Mouse (Mus musculus): ENCODE results near the gene Gm30083. TPM values are rescaled to one million over a fixed set of nuclear protein-coding genes. Genes with fewer than 3 reads are reported as not detected.
A peak's percentile ranks its signal among the peaks of the same experiment; 100 is the strongest.

The Gm30083 gene
- total RNA-seq (2021), result not detected
- long read RNA-seq, experiment 1, result 0 reads
- long read RNA-seq, experiment 2, result 0 reads

GRCm38 (mm10) chr14:34015063-34015462 is at the start of gene Gm30083:
TSS of gene Gm30083 (minus strand) at chr14:34015182.
- DNase-seq, result no peak

- DNase-seq, result no peak
These were observed 37.5 kb upstream of the Gm30083 start, which contains the start of gene Antxrl for GRCm38 (mm10) chr14:34052516-34052915. TSS of gene Antxrl (plus strand) at chr14:34052707.

GRCm38 (mm10) chr14:34050101-34050779 is 35.3 kb upstream of the Gm30083 start:
- no peak for DNase-seq

- no peak for DNase-seq
These were observed 28.4 kb upstream of the Gm30083 start for GRCm38 (mm10) chr14:34043341-34043740.

- DNase-seq, result no peak
These were observed 26.3 kb upstream of the Gm30083 start for GRCm38 (mm10) chr14:34041241-34041640.

GRCm38 (mm10) chr14:34033841-34034610 is 19.0 kb upstream of the Gm30083 start:
- DNase-seq, result peak; percentile 7

GRCm38 (mm10) chr14:34026710-34027109 is 11.7 kb upstream of the Gm30083 start:
- DNase-seq, result no peak

- no peak for DNase-seq
These were observed 2.0 kb upstream of the Gm30083 start for GRCm38 (mm10) chr14:34016938-34017337.

- DNase-seq, result no peak
These were observed 1.4 kb upstream of the Gm30083 start, which contains the start of gene Gm5460 for GRCm38 (mm10) chr14:34016381-34016780. TSS of gene Gm5460 (plus strand) at chr14:34016758.

- no peak for DNase-seq
These were observed 12.6 kb downstream of the Gm30083 start for GRCm38 (mm10) chr14:34002358-34002757.

GRCm38 (mm10) chr14:34001445-34001844 is 13.5 kb downstream of the Gm30083 start:
- no peak for DNase-seq

GRCm38 (mm10) chr14:34000076-34000475 is 14.9 kb downstream of the Gm30083 start:
- DNase-seq, result no peak

- no peak for DNase-seq
These were observed 17.6 kb downstream of the Gm30083 start for GRCm38 (mm10) chr14:33997427-33997826.

- no peak for DNase-seq
These were observed 21.3 kb downstream of the Gm30083 start for GRCm38 (mm10) chr14:33993521-33994289.

- DNase-seq, result no peak
These were observed 21.9 kb downstream of the Gm30083 start for GRCm38 (mm10) chr14:33993051-33993450.

- DNase-seq, result no peak
These were observed 23.0 kb downstream of the Gm30083 start for GRCm38 (mm10) chr14:33991971-33992370.

GRCm38 (mm10) chr14:33989201-33989600 is 25.8 kb downstream of the Gm30083 start:
- no peak for DNase-seq

- DNase-seq, result no peak
These were observed 36.4 kb downstream of the Gm30083 start, which contains the start of gene Zfp488 for GRCm38 (mm10) chr14:33978604-33979059. TSS of gene Zfp488 (minus strand) at chr14:33978764.

GRCm38 (mm10) chr14:33977748-33978147 is 37.2 kb downstream of the Gm30083 start:
- no peak for DNase-seq

GRCm38 (mm10) chr14:33974752-33975151 is 40.2 kb downstream of the Gm30083 start:
- no peak for DNase-seq

- DNase-seq, result peak; percentile 22
These were observed 42.3 kb downstream of the Gm30083 start for GRCm38 (mm10) chr14:33972679-33973078.

GRCm38 (mm10) chr14:33965675-33966074 is 49.3 kb downstream of the Gm30083 start:
- DNase-seq, result no peak
